Mouse (Mus musculus): ENCODE results near the gene Hypm.

The Hypm gene

GRCm38 (mm10) chrX:9846628-9847027, at the start of gene Hypm:
Hypm (plus strand) TSS chrX:9846928.
- no peak for DNase-seq (ENCODE audit: inconsistent age in 2 of 2, low spot score in 1 of 2)

- DNase-seq (ENCODE audit: inconsistent age in 2 of 2, low spot score in 1 of 2): no peak
These were observed 36.6 kb upstream of the Hypm start for GRCm38 (mm10) chrX:9810101-9810500.

- DNase-seq (ENCODE audit: inconsistent age in 2 of 2, low spot score in 1 of 2): no peak
These were observed 34.3 kb upstream of the Hypm start for GRCm38 (mm10) chrX:9812469-9812868.

GRCm38 (mm10) chrX:9834779-9835178, 11.9 kb upstream of the Hypm start:
- no peak for DNase-seq (ENCODE audit: inconsistent age in 2 of 2, low spot score in 1 of 2)

- no peak for DNase-seq (ENCODE audit: inconsistent age in 2 of 2, low spot score in 1 of 2)
These were observed 2.7 kb downstream of the Hypm start, which contains the start of gene H2al3 for GRCm38 (mm10) chrX:9849403-9849802. H2al3 (plus strand) TSS chrX:9849703.

GRCm38 (mm10) chrX:9861859-9862258, 15.1 kb downstream of the Hypm start:
- no peak for DNase-seq (ENCODE audit: inconsistent age in 2 of 2, low spot score in 1 of 2)

GRCm38 (mm10) chrX:9875519-9875918, 28.8 kb downstream of the Hypm start:
- DNase-seq (ENCODE audit: inconsistent age in 2 of 2, low spot score in 1 of 2): no peak

- no peak for DNase-seq (ENCODE audit: inconsistent age in 2 of 2, low spot score in 1 of 2)
These were observed 38.6 kb downstream of the Hypm start, which contains the start of gene Sytl5 for GRCm38 (mm10) chrX:9885322-9885721. Sytl5 (plus strand) TSS chrX:9885622.

Data from adrenal gland, adult (tissue).